Mouse (Mus musculus) adrenal gland, postnatal 10 days (tissue): ENCODE measurements around the gene Spata33. TPM values are rescaled to one million over a fixed set of nuclear protein-coding genes. Genes with fewer than 3 reads are reported as not detected.
"Not testable (repeated sequence)": the region's sequence is repeated elsewhere in the genome, so short reads cannot be mapped to it uniquely, and the experiment has no call there.

Experiments used
- DNase-seq: peaks from one replicate; pipeline ENCODE4 v3.0.0; 2021; ENCODE audit warnings: mixed read lengths
- total RNA-seq, 2 experiments: library from RNA; stranded (reverse); gene quantifications; 2 replicates each; pipeline ENCODE4 v1.2.3; 2021

Spata33 gene
- total RNA-seq, 2 experiments from 2014 or later: 1.9 to 3.4 TPM

DNA sequence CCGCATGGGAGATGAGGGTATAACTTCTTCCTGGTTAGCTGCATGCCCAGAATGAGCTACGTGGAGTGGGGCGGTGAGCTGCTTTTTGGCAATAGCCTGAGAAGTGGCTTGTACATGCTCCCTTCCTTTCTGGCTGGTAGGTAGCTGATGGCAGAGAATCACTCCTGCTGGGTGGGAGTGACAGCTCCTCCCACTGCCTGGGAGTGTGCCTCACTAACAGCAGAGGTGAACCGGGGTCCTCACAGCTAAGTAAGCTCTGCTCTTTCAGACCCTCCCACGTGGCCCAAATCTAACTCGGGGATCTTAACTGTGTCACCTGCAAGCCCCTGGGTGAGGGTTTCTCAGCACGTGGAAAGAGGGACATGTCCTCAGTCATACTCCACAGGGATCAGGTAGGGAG is 19.9 kb downstream of the Spata33 start:
- no peak for DNase-seq

GRCm38 (mm10) chr8:123233300-123233699 is 20.7 kb downstream of the Spata33 start:
- DNase-seq: no peak

DNA sequence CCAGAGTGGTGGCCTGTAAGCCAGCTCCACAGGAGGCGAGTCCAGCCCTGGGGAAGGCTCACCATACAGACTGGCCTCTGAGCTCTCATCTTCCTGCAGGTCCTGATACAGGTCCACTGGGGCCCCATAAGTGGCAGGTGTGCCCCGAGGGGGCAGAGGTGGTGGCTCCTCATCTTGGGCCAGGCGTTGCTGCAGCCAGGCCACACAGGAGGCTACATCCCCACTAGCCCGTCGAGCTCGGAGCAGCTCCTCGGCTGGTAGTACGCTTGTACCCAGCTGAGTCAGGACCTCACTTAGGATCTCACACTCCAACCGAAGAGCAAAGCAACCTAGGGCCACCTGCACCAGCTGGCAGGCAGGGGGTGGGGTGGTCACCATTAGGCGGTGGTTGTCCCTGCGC is 21.1 kb downstream of the Spata33 start:
- DNase-seq: no peak

- no peak for DNase-seq
Measured at GRCm38 (mm10) chr8:123234918-123235519, 22.4 kb downstream of the Spata33 start.

- DNase-seq: peak; percentile 94
Measured at GRCm38 (mm10) chr8:123235520-123236497, 23.2 kb downstream of the Spata33 start, which contains the start of gene Spata2l. TSS of gene Spata2l (minus strand) at chr8:123236233.

DNA sequence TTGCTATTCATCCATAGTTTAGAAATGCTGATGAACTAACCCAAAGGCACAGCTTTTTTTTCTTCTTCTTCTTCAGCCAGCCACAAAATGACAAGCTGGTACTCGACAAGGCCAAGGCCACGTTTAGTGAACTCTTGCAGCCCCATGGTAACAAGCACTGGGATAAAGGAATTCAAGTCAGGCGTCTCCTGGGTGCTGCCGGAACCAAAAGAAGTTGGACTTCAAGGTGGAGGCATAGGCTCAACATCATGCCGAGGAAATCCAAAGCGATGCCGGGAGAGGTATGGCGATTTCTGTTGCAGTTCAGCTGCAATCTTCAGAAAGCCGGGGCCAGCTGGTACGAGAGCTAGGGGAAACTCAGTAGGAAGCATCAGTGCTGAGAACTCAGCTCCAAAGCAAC is 26.8 kb downstream of the Spata33 start:
- DNase-seq: peak; percentile 38

DNA sequence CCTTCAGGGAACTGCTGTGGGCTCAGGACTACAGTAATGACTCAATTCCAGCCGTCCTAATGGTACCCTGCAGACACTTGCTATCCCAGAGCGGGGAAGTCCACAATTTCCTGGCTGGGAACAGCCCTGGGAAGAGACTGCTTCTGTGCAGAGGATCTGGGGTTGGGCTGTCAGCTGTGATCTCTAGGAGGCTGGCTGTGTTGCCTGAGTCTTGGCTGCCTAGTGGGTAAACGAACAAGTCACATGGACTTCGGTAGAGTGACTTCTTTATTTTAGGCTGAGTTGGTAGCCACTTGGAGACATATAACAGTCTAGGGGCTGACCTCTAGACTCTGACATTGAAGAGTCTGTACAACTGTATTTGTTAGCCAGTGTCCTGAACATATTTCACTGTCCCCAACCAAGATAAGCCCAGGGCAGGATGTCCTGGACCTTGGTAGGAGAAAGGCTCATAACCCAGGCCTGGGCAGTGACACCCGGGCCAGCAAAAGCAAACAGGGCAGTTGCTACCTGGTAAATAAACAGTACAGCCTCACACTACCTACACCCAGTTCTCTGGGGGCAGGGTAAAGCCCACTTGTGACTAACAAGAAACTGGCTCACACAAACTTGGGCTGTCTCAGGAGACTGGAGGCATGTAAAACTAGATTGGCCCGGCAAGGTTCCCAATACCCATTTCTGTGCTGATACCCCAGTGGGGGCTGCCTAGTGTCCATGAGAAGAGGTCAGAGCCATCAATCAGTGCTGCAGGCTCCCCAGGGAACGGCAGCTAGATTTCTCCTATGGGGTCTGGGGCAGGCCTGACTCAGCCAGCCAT is 29.7 kb downstream of the Spata33 start:
- DNase-seq: no peak

DNA sequence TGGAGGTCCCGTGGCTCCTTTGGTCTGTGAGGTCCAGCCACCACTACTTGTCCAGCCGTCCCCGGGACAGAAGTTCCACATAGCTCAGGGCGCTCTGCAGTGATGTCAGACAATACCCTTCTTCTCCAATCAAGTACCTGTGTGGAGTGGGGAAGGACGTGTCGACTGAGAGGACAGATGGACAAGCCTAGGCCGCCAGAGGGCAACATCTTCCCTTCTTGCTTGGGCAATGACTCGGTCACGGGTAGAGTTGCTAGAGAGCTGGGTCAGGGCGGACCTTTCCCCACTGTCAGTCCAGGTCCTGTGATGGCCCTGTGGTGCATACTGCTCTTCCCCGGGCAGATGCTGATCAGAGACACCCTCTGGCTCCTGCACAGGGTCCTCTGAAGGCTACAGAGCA is 30.4 kb downstream of the Spata33 start:
- DNase-seq: no peak

DNA sequence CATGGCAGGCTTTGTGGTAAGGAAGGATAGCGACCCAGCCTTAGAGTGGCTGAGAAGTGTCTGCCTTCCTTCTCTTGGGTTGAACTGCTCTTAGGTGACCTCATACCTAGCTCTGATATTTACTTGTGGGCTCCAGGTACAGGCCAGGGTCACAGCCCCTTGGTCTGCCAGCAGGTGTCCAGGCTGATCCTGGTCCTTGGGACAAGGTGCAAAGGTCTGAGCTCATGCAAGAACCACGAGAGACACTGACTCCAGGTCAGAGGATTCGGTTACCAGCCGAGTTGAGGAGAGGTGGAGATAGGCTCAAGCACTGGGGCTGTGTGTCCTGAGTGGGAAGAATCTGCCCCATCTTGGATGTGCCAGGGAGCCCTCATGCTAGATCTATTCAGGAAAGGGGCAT is 31.8 kb downstream of the Spata33 start:
- no peak for DNase-seq

GRCm38 (mm10) chr8:123245543-123245942 is 32.9 kb downstream of the Spata33 start:
- DNase-seq: no peak

- DNase-seq: no peak
Measured at GRCm38 (mm10) chr8:123247748-123248147, 35.1 kb downstream of the Spata33 start.

- no peak for DNase-seq
Measured at GRCm38 (mm10) chr8:123248596-123248995, 36.0 kb downstream of the Spata33 start.

DNA sequence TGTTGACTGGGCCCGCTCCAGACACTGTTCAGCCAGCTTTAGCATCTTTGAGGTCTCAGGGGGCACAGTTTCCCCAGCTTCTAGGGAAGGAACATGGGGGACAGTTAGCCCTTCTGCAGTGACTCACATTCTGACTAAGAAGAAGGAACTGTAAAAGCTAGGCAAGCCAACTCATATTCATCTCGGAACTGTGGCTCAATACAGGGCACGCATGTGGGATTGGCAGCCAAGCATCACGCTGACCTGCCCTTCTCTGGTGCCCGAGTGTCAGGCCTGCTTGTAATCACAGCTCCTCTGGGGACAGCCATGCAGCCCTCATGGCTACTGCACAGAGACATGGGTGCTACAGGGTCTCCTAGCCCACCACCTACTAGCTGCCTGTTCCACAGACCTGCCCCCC is 38.3 kb downstream of the Spata33 start:
- no peak for DNase-seq

DNA sequence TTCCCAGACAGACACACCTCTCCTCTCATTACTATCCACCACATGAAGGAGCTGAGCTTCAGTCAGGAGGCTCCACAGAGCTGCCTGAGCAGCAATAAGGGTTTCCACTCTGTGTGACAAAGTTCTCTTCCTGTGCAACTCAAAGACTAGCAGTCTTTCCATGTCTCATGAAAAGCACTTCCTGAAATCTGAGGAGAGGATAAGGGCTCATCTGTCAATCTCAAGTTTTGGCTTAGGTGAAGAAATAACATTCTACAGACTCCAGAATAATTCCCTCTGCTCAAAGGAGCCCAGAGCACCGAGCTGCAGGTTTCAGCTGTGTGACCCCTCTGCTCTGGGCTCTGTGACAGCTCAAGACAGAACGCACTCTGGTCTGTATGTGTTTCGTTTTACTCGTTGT is 40.3 kb downstream of the Spata33 start:
- DNase-seq: no peak

DNA sequence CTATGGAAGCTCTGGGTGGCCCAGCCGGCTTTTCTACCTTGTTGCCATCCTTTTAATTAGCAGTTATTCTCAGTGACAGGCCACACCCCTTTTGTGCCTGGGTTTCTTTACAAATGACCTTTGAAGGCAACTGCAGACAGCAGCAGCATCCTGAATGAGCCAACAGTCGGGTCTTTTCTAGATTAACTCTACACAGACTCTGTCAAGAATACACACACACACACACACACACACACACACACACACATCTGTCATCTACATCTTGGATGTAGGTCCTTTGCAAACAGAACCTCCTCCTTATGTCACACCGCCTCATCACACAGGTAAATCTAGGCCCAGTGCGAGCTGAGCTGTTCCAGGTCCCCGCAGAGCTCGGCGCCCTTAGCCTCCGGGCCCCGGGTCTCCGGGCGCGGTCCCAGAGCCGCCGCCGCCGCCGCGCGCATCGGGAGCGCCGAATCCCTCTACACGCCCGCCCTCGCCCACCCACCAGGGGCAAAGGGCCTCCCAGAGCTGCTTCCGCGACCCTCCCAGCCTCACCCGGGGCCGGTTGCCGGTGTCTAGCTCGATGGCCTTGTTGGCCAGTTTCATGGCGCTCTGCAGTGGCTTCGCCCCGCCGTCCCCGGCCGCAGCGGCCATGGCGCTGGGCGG is 40.9 kb downstream of the Spata33 start:
- DNase-seq: peak; percentile 26

- peak; percentile 95 for DNase-seq
Measured at GRCm38 (mm10) chr8:123254099-123254885, 41.7 kb downstream of the Spata33 start, which contains the start of the genes Zfp276 and Vps9d1. TSS of gene Zfp276 (plus strand) at chr8:123254195. TSS of gene Vps9d1 (minus strand) at chr8:123254348.

- DNase-seq: no peak
Measured at GRCm38 (mm10) chr8:123255170-123255569, 42.5 kb downstream of the Spata33 start.

DNA sequence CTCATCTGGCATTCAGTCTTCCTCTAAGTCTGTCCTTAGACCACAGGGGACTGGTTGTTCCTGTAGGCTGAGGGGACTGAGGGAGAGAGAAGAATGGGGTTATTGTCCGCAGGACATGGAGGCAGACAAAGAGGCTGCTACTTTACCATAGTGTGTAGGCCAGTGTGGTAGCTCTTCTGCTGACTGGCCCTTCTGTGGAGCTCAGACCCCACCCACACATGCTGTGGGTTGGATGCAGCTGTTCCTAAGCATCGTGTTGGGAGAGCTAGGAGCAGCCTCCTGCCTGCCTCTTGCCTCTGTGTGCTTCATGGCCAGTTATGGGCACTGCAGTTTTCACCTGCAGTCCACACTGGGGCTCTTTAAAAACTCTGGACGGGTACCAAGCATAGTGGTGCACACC is 44.5 kb downstream of the Spata33 start:
- DNase-seq: no peak

DNA sequence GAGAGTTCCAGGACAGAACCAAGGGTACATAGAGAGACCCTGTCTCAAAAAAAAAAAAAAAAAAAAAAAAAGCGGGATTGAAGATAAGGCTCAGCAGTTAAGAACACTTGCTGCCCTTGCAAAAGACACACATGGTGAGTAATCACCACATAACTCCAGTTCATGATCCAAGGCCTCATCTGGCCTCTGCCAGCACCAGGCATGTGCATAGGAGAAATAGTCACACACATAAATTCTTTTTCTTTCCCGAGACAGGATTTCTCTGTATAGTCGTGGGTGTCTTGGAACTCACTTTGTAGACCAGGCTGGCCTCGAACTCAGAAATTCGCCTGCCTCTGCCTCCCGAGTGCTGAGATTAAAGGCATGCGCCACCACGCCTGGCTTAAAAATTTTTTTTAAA is 45.0 kb downstream of the Spata33 start:
- DNase-seq: not testable (repeated sequence)

DNA sequence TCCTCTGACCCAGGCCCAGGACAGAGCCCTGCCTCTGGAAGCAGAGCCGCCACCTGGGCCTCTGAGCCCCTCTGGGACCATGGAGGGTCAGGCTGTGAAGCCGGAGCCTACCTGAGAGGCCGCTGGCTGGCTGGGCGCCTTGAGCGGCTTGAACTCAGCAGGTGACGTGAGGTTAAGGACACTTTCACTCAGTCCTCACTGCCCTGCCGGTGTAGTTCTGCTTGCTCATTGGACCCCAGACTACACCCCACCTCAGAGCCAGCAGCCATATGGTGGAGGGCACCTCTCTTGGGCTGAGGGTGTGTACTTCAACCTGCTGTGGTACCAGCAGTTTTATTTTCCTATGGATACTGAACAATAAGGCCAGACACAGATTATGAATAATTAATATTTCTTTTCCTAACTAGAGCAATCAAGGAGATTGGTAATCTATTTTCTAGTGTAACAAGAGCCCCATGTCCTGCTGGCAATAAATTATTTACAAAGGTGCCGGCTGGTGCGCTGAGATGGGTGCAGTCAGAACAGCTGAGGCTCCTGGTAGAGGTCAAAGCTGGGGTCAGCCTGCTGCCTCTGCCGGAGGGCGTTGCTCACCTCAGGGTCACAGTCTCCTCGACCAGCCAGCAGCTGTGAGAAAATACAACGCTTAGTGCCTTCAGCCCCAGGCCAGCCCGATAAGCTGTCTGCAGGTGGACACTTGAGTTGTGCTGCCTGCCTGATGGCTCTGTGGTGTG is 55.5 kb downstream of the Spata33 start:
- no peak for DNase-seq
